Mouse (Mus musculus): ENCODE data around the gene Sec23ip. TPM values are rescaled to one million over a fixed set of nuclear protein-coding genes. Genes with fewer than 3 reads are reported as not detected.

Sec23ip gene
- polyA plus RNA-seq, 1 experiment from 2014 or later, result 44.4 TPM

DNA sequence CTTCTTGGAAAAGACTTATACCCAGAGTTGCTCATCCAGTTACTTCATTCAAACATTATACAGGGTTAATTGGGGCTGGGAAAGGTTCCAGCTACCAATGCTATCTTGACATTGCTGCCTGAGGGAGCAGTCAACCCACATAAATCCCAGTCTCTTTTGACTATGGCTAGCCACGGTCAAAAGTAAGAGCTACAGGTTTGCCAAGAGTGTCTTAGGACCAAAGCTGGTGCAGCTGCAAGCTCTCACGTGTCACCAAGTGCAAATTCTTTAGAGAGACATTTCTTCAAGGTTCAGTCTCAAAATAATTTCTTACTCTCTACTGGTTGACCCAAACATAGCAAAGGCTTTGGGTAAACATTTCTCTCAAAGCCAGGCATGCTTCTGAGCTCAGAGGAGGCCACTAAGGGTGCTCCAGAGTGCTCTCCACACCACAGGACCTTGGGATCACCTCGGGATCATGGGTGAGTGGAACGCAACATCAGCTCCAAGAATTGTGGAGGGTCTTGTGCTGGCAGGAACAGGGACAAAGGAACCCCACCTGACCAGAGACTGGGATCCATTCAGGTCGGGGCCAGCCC, 80.3 kb downstream of the Sec23ip start:
- H3K4me2 ChIP-seq, result no peak overlapping the region
- H3K9me3 ChIP-seq (ENCODE audit: control insufficient read depth, low read length), result no peaks in the 10 kb centered on the region
- no peak overlapping the region for H3K9ac ChIP-seq (ENCODE audit: low read length)
- 82% methylated on average over 5 of the region's 5 CpGs for WGBS
- 0 out of 2 replicates have a peak, but pooled peaks cover 2% of the 10 kb centered on the region for H3K27me3 ChIP-seq (ENCODE audit: control insufficient read depth, insufficient read depth, low read length)
- no peaks in the 10 kb centered on the region for H3K4me1 ChIP-seq (ENCODE audit: control insufficient read depth, insufficient read depth, low read length)
- ATAC-seq (ENCODE audit: low FRiP score) (no peak), DNase-seq (ENCODE audit: low spot score, missing footprints) (no peak)
- H3K4me3 ChIP-seq (ENCODE audit: low read depth, low read length), result no peak overlapping the region
- no peak overlapping the region for H3K27ac ChIP-seq (ENCODE audit: low read depth, low read length)
- no peaks in the 10 kb centered on the region for H3K36me3 ChIP-seq (ENCODE audit: control insufficient read depth, insufficient read depth, low read length)

DNA sequence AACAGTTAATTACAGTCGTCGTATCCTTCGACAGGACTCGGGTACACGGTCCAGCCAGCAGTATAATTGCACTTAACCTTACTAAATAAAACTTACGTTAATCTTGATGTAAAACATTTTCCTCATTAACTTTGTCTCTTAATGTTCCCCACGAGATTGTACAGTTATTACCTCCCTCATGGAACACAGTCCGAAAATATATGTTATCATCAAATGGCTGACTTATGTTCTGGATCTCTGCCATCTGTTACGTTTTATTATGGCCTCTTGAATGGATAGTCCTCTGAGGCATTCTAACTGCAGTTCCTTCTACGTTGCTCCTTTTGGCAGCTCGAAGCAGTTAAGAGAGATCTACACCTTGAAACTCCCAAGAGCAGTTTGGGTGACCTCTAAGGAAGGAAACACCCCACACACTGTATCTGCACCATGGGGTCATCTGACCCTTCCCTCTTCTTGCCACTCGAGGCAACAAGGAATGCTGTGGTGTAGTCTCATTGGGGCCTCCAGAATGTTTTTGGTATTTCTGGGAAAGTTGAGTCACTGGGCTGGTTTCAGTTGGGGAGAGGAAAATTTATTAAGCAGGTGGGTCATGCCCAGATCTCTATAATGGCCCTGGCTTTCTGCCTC, 87.8 kb downstream of the Sec23ip start:
- WGBS, result 88% methylated on average over 12 of the region's 12 CpGs
- Histone ChIP-seq H3K4me3 (ENCODE audit: low read depth, low read length) (no peak overlapping the region), H3K9me3 (ENCODE audit: control insufficient read depth, low read length) (no peaks in the 10 kb centered on the region), H3K9ac (ENCODE audit: low read length) (no peak overlapping the region), H3K27ac (ENCODE audit: low read depth, low read length) (no peak overlapping the region), H3K4me1 (ENCODE audit: control insufficient read depth, insufficient read depth, low read length) (no peaks in the 10 kb centered on the region), H3K4me2 (no peak overlapping the region), H3K36me3 (ENCODE audit: control insufficient read depth, insufficient read depth, low read length) (no peaks in the 10 kb centered on the region), H3K27me3 (ENCODE audit: control insufficient read depth, insufficient read depth, low read length) (peaks cover 12% of the 10 kb centered on the region)
- DNase-seq (ENCODE audit: low spot score, missing footprints), result no peak
- ATAC-seq (ENCODE audit: low FRiP score), result no peak

DNA sequence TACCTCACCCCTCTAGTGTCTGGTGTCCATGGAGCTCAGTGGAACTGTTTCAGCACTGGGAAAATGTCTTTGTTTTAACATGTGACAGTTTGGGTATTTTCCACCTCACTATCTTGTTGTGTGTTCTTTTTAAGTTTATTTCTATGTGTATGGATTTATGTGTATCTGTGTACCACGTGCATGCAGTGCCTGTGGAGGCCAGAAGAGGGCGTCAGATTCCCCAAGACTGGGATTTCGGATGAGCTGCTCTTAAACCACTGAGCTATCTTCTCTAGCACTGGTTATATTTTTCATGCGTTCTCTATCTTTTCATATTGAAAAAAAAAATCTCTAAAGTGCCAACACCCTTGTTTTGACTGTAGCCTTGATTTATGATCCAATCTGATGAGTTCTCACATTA, 88.5 kb downstream of the Sec23ip start:
- Histone ChIP-seq H3K4me2 (no peak overlapping the region), H3K4me3 (ENCODE audit: low read depth, low read length) (no peak overlapping the region), H3K36me3 (ENCODE audit: control insufficient read depth, insufficient read depth, low read length) (no peaks in the 10 kb centered on the region), H3K27ac (ENCODE audit: low read depth, low read length) (no peak overlapping the region), H3K9me3 (ENCODE audit: control insufficient read depth, low read length) (no peaks in the 10 kb centered on the region), H3K27me3 (ENCODE audit: control insufficient read depth, insufficient read depth, low read length) (peaks cover 12% of the 10 kb centered on the region), H3K4me1 (ENCODE audit: control insufficient read depth, insufficient read depth, low read length) (no peaks in the 10 kb centered on the region), H3K9ac (ENCODE audit: low read length) (no peak overlapping the region)
- no peak for DNase-seq (ENCODE audit: low spot score, missing footprints)
- 87% methylated on average over 4 of the region's 4 CpGs for WGBS
- no peak for ATAC-seq (ENCODE audit: low FRiP score)

Small RNAs within 50 kb of the gene (microRNA-seq; reads per million reads assigned to microRNA genes)
- not detected for gene Gm25778

Other genes with a start within 250 kb of the Sec23ip start
- gene Bag3, start 221.3 kb upstream of the Sec23ip start, polyA plus RNA-seq (2014; fragmentation: Nextera tagmentation; extraction: Ambion mirVana), result 3.0 and 4.3 TPM in 2 replicates
- 115 and 132 TPM in 2 replicates for gene Inpp5f, start 133.6 kb upstream of the Sec23ip start, polyA plus RNA-seq (2014; fragmentation: Nextera tagmentation; extraction: Ambion mirVana)
- 79.1 and 83.9 TPM in 2 replicates for gene Mcmbp, start 4.4 kb upstream of the Sec23ip start, polyA plus RNA-seq (2014; fragmentation: Nextera tagmentation; extraction: Ambion mirVana)

All from midbrain, embryonic 11.5 days (tissue).